Mouse (Mus musculus) ES-E14 (cell line): ENCODE data around the gene Chn2. TPM values are rescaled to one million over a fixed set of nuclear protein-coding genes. Genes with fewer than 3 reads are reported as not detected.
A peak's percentile ranks its signal among the peaks of the same experiment; 100 is the strongest.

Experiments
- DNase-seq: peaks from one replicate; pipeline ENCODE4 v3.0.0-alpha.2; 2013; ENCODE audit warnings: low read depth, low spot score
- H3K27ac ChIP-seq: 2 replicates; pipeline ENCODE4 v1.5.1; 2012; ENCODE audit warnings: low read depth, mild to moderate bottlenecking, low read length, moderate library complexity, mixed read lengths; ENCODE audit not compliant: poor library complexity, insufficient read depth, severe bottlenecking
- H3K36me3 ChIP-seq: 2 replicates; pipeline ENCODE4 v1.6.1; 2012; ENCODE audit warnings: mild to moderate bottlenecking, low read length, moderate library complexity, mixed read lengths; ENCODE audit not compliant: control insufficient read depth, poor library complexity, insufficient read depth, severe bottlenecking
- H3K4me1 ChIP-seq, 2 experiments: fragments of 150-350 bp in 1 of 2; sonication (generic) in 1 of 2; 2 replicates each; pipeline ENCODE4 v1.6.1; 2012; ENCODE audit warnings: low read length in 2 of 2, mild to moderate bottlenecking in 1 of 2, mixed read lengths in 1 of 2; ENCODE audit not compliant: control insufficient read depth in 2 of 2, insufficient read depth in 2 of 2, poor library complexity in 1 of 2
- H3K4me3 ChIP-seq, 2 experiments: fragments of 150-350 bp in 1 of 2; sonication (generic) in 1 of 2; 2 replicates each; pipeline ENCODE4 v1.5.1; 2012; ENCODE audit warnings: low read length in 2 of 2, low read depth in 1 of 2, mild to moderate bottlenecking in 1 of 2, mixed read lengths in 1 of 2; ENCODE audit not compliant: insufficient read depth in 1 of 2, poor library complexity in 1 of 2, severe bottlenecking in 1 of 2
- H3K9ac ChIP-seq: 2 replicates; pipeline ENCODE4 v1.6.1; 2012; ENCODE audit warnings: low read depth, mild to moderate bottlenecking, low read length, mixed read lengths; ENCODE audit not compliant: poor library complexity, insufficient read depth, severe bottlenecking
- H3K9me3 ChIP-seq: fragments of 150-350 bp; sonication (generic); 2 replicates; pipeline ENCODE4 v1.6.1; 2012; ENCODE audit warnings: low read depth, mild to moderate bottlenecking, low read length; ENCODE audit not compliant: control insufficient read depth, insufficient read depth
- CHD2 ChIP-seq: IDR thresholded peaks from 2 replicates; pipeline ENCODE4 v1.6.1; 2014; ENCODE audit warnings: mild to moderate bottlenecking, low read depth, low read length, inconsistent platforms
- HCFC1 ChIP-seq: IDR thresholded peaks from 2 replicates; pipeline ENCODE4 v1.6.1; 2012; ENCODE audit warnings: low read length, inconsistent platforms, borderline replicate concordance; ENCODE audit not compliant: insufficient read depth
- MAFK ChIP-seq: IDR thresholded peaks from 2 replicates; pipeline ENCODE4 v1.6.1; 2014; ENCODE audit warnings: mild to moderate bottlenecking, low read depth, low read length, inconsistent platforms; ENCODE audit not compliant: insufficient read depth
- ZC3H11A ChIP-seq: IDR thresholded peaks from 2 replicates; pipeline ENCODE4 v1.6.1; 2012; ENCODE audit warnings: low read depth, mild to moderate bottlenecking, inconsistent platforms, low read length, borderline replicate concordance
- ZNF384 ChIP-seq: IDR thresholded peaks from 2 replicates; pipeline ENCODE4 v1.6.1; 2012; ENCODE audit warnings: low read depth, low read length, inconsistent platforms
- in situ Hi-C, 2 experiments: fragments of 600-800 bp; cut with MboI; formaldehyde crosslinking; loops; one replicate each; pipeline ENCODE4 v1.15.1; 2025; ENCODE audit warnings: low sequenced_read_pairs in 2 of 2, inconsistent platforms in 1 of 2; ENCODE audit not compliant: unreplicated experiment in 2 of 2
- total RNA-seq: library from RNA; depleted of rRNA; stranded (reverse); fragments of 300-350 nt; gene quantifications from 2 replicates; pipeline ENCODE4 v1.2.3, GENCODE M21; 2012

Chn2 gene
- total RNA-seq, 1 experiment = 7.1 TPM

DNA sequence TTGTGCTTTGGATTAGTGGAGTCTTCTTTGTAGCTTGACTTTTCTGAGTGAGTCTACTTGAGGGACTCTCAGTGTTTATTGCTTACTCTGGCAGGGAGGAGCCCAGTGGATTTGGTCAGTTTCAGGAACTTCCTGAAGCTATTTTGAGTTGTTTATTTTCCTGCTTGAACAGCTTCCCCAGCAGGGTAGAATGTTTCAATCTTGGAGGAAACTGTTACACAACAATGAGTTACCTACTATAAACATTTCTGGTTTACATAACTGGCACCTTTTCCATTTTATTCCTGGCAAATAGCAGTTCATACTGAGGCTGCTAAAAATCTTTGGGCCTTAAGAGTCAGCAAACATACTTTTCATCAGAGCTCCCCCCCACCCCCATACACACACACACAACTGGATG lies 9.0 kb upstream of the Chn2 start:
- DNase-seq = no peak
- Histone ChIP-seq H3K4me1 (peaks cover 0 to 2% of the 10 kb centered on the region in 2 experiments; a peak in 1 of 4 replicates), H3K4me3 (no peak overlapping the region), H3K36me3 (no peaks in the 10 kb centered on the region), H3K9ac (no peak overlapping the region), H3K27ac (no peak overlapping the region), H3K9me3 (no peaks in the 10 kb centered on the region)
- TF ChIP-seq HCFC1 (no peak), MAFK (no peak), CHD2 (no peak), ZC3H11A (no peak), ZNF384 (no peak)
- in situ Hi-C loops = loop anchor here in 1 of 2 experiments (25.0 kb wide), 1 partner anchor 182 kb away; no protein-coding TSS in a partner anchor

DNA sequence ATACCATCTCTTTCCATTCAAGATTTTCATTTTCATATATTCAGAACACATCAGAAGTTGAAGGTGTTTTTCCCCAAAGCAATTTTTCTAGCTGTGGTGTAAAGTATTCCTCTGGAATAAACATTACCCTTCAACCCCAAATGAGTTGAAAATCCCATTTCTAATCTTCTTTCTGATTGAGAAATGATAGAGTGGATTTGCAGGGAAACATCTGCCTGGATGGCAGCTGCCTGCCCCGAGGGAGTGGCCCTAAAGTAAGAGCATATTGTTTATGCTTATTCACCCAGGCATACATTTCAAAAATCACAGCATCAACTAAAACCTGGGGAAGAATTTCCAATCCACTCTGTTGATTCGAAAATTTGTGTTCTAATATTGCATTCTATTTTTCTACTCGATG lies 8.6 kb upstream of the Chn2 start:
- H3K4me3 ChIP-seq = no peak overlapping the region
- no peaks in the 10 kb centered on the region for H3K36me3 ChIP-seq
- H3K9ac ChIP-seq = no peak overlapping the region
- in situ Hi-C loops = loop anchor here in 1 of 2 experiments (25.0 kb wide), 1 partner anchor 182 kb away; no protein-coding TSS in a partner anchor
- DNase-seq = no peak
- peaks cover 0 to 2% of the 10 kb centered on the region in 2 experiments; a peak in 1 of 4 replicates for H3K4me1 ChIP-seq
- TF ChIP-seq MAFK = no peak
- no peaks in the 10 kb centered on the region for H3K9me3 ChIP-seq
- no peak overlapping the region for H3K27ac ChIP-seq

DNA sequence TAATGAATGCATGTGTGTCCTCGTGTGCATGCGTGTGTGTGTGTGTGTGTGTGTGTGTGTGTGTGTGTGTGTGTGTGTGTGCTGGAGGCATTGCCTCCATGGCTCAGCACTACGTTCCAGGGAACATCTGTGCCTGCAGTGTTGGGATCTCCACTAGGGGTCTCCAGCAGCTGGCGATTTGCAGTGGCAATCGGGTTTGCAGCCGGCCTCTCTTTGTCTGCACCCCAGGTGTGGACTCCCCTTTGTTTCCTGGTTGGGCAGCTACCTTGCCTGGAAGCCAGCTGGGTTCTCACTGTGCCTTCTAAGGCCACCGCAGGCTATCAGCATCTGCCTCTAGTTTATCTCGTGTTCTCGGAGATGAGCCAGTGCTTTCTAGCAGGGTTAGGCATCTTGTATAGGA lies 4.9 kb upstream of the Chn2 start:
- Histone ChIP-seq H3K4me1 (peaks cover 0 to 2% of the 10 kb centered on the region in 2 experiments; a peak in 1 of 4 replicates), H3K9me3 (no peaks in the 10 kb centered on the region), H3K4me3 (no peak overlapping the region), H3K36me3 (no peaks in the 10 kb centered on the region), H3K9ac (no peak overlapping the region), H3K27ac (no peak overlapping the region)
- TF ChIP-seq HCFC1 (no peak), MAFK (no peak), CHD2 (no peak), ZC3H11A (peak; percentile 74), ZNF384 (no peak)
- DNase-seq = peak; percentile 61
- in situ Hi-C loops = loop anchor here in 1 of 2 experiments (25.0 kb wide), 1 partner anchor 178 kb away; no protein-coding TSS in a partner anchor

DNA sequence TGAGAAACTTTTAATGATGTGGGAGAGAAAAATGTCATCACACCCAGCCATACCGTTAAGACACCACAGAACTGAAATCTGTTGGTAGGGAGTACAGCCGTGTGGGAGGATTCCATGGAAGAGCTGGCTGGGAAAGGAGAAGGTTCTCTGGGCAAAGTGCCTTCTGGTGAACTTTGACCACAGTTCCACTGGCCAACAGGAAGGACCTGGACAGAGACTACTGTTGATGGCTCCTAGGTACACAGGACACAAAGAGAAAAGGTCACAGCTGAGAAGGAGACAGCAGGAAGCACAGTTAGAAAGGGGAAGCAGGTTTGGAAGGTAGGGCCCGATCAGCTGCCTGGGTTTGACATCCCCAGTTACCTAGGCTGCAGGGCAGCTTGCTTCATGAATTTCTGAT lies 3.8 kb upstream of the Chn2 start:
- Histone ChIP-seq H3K4me3 (no peak overlapping the region), H3K36me3 (no peaks in the 10 kb centered on the region), H3K9me3 (no peaks in the 10 kb centered on the region), H3K9ac (no peak overlapping the region), H3K27ac (no peak overlapping the region), H3K4me1 (peaks cover 0 to 2% of the 10 kb centered on the region in 2 experiments; a peak in 1 of 4 replicates)
- no peak for TF ChIP-seq HCFC1
- in situ Hi-C loops = loop anchor here in 1 of 2 experiments (25.0 kb wide), 1 partner anchor 177 kb away; no protein-coding TSS in a partner anchor
- no peak for DNase-seq

DNA sequence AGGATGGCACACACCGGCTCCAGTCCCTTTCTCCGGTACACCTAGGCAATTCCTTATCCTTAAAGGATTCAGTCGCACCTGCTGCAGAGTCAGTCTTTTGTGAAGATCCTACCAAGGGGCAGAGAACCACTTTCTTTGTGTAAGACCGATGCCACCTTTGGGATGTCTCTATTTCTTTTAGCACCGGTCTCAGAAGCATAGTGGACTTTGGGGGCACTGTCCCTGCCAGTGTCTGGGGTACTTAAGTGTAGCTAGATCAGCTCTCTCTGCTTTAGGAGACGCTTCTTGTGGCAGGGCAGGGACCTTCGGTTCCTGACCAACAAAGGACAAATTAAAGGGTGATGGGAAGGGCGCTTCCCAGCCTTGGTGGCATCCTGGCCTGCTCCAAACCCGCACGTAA lies 488 bp upstream of the Chn2 start:
- in situ Hi-C loops = loop anchor here in 1 of 2 experiments (25.0 kb wide), 1 partner anchor 173 kb away; no protein-coding TSS in a partner anchor
- Histone ChIP-seq H3K27ac (no peak overlapping the region), H3K36me3 (no peaks in the 10 kb centered on the region), H3K4me3 (peak overlapping the region; percentile 93; a peak in 3 of 4 replicates), H3K9ac (no peak overlapping the region), H3K9me3 (no peaks in the 10 kb centered on the region), H3K4me1 (peaks cover 0 to 2% of the 10 kb centered on the region in 2 experiments; a peak in 1 of 4 replicates)
- TF ChIP-seq MAFK (no peak), ZNF384 (no peak), ZC3H11A (no peak), CHD2 (no peak), HCFC1 (no peak)
- no peak for DNase-seq
